Mouse (Mus musculus) bone marrow, adult 2 months (tissue): ENCODE measurements around the gene Tbxas1. TPM values are rescaled to one million over a fixed set of nuclear protein-coding genes. Genes with fewer than 3 reads are reported as not detected.
A peak's percentile ranks its signal among the peaks of the same experiment; 100 is the strongest.

Experiments
- H3K27ac ChIP-seq: fragments of 200-500 bp; 2 replicates; pipeline ENCODE4 v1.5.1; 2012; ENCODE audit warnings: low read depth, mild to moderate bottlenecking, control low read depth, inconsistent platforms, low read length; ENCODE audit not compliant: control insufficient read depth, poor library complexity, insufficient read depth
- H3K4me1 ChIP-seq: fragments of 200-500 bp; 2 replicates; pipeline ENCODE4 v1.6.1; 2011; ENCODE audit warnings: low read length; ENCODE audit not compliant: control insufficient read depth, insufficient read depth
- H3K4me3 ChIP-seq: fragments of 200-500 bp; replicated peaks from 2 replicates; pipeline ENCODE3; 2011; ENCODE audit warnings: mild to moderate bottlenecking, low read depth, low read length, control low read depth; ENCODE audit not compliant: control insufficient read depth
- CTCF ChIP-seq: fragments of 200-500 bp; IDR thresholded peaks from 2 replicates; pipeline ENCODE4 v1.5.1; 2011; ENCODE audit warnings: low read length, control low read depth; ENCODE audit not compliant: control insufficient read depth, insufficient read depth
- POLR2A ChIP-seq: fragments of 200-500 bp; IDR thresholded peaks from 2 replicates; pipeline ENCODE4 v1.6.1; 2011; ENCODE audit warnings: low read depth, mild to moderate bottlenecking, control low read depth, low read length, borderline replicate concordance; ENCODE audit not compliant: control insufficient read depth
- WGBS: fragments of 180-500 bp; shearing (Covaris S2); methylation state at CpG from one replicate; pipeline ENCODE4 v1.1.7; 2018; 5-methylcytosine and 5-hydroxymethylcytosine counted together
- polyA plus RNA-seq: library from polyadenylated mRNA; stranded (reverse); fragments of >200 nt; gene quantifications from 2 replicates; pipeline ENCODE4 v1.2.4, GENCODE M21; 2011; ENCODE audit warnings: low replicate concordance; ENCODE audit not compliant: missing spikeins, insufficient read depth, insufficient read length

The Tbxas1 gene
- polyA plus RNA-seq, 1 experiment: 59.7 TPM

GRCm38 (mm10) chr6:38876071-38876911 is 1.1 kb downstream of the Tbxas1 start, which contains the start of gene Hipk2:
TSS of gene Hipk2 (minus strand) at chr6:38876165.
- Histone ChIP-seq H3K4me3 (peak within 1 kb of the TSS; percentile 83), H3K27ac (peak within 1 kb of the TSS; percentile 97), H3K4me1 (peaks cover 3% of the 10 kb centered on the region)
- TF ChIP-seq POLR2A (peak; percentile 58; the same call in 1 of the 2 replicates), CTCF (no peak)
- WGBS: 4% methylated on average over 106 of the region's 108 CpGs

GRCm38 (mm10) chr6:38877674-38878073 is 2.5 kb downstream of the Tbxas1 start:
- Histone ChIP-seq H3K27ac (no peak overlapping the region), H3K4me3 (no peak overlapping the region), H3K4me1 (peaks cover 3% of the 10 kb centered on the region; the same call in 1 of the 2 replicates)
- WGBS: 91% methylated on average over 2 of the region's 2 CpGs
- TF ChIP-seq POLR2A: no peak
- no peak for TF ChIP-seq CTCF

- Histone ChIP-seq H3K4me1 (peaks cover 3% of the 10 kb centered on the region; the same call in 1 of the 2 replicates), H3K27ac (no peak overlapping the region), H3K4me3 (no peak overlapping the region)
- WGBS: 66% methylated on average over 2 of the region's 2 CpGs
- TF ChIP-seq CTCF: no peak
- TF ChIP-seq POLR2A: no peak
These were observed 6.3 kb downstream of the Tbxas1 start for GRCm38 (mm10) chr6:38881468-38881867.

GRCm38 (mm10) chr6:38881975-38882374 is 6.8 kb downstream of the Tbxas1 start:
- Histone ChIP-seq H3K27ac (no peak overlapping the region), H3K4me1 (peaks cover 3% of the 10 kb centered on the region; the same call in 1 of the 2 replicates), H3K4me3 (no peak overlapping the region)
- 26% methylated on average over 6 of the region's 6 CpGs for whole genome bisulfite sequencing
- TF ChIP-seq POLR2A (no peak), CTCF (no peak)

GRCm38 (mm10) chr6:38882728-38883171 is 7.5 kb downstream of the Tbxas1 start:
- no peak overlapping the region for H3K27ac ChIP-seq
- TF ChIP-seq CTCF (no peak), POLR2A (no peak)
- H3K4me1 ChIP-seq: peaks cover 3% of the 10 kb centered on the region; the same call in 1 of the 2 replicates
- H3K4me3 ChIP-seq: no peak overlapping the region
- 39% methylated on average over 6 of the region's 6 CpGs for WGBS

GRCm38 (mm10) chr6:38884482-38884881 is 9.3 kb downstream of the Tbxas1 start:
- TF ChIP-seq POLR2A: no peak
- no peak for TF ChIP-seq CTCF
- no peak overlapping the region for H3K4me3 ChIP-seq
- no peak overlapping the region for H3K27ac ChIP-seq
- H3K4me1 ChIP-seq: peaks cover 3% of the 10 kb centered on the region; the same call in 1 of the 2 replicates
- 80% methylated on average over 3 of the region's 3 CpGs for WGBS

- 73% methylated on average over 1 of the region's 1 CpGs for WGBS
- peaks cover 3% of the 10 kb centered on the region; the same call in 1 of the 2 replicates for H3K4me1 ChIP-seq
- TF ChIP-seq CTCF (no peak), POLR2A (no peak)
- no peak overlapping the region for H3K4me3 ChIP-seq
- H3K27ac ChIP-seq: no peak overlapping the region
These were observed 9.9 kb downstream of the Tbxas1 start for GRCm38 (mm10) chr6:38885132-38885531.

- peaks cover 4% of the 10 kb centered on the region; the same call in 1 of the 2 replicates for H3K4me1 ChIP-seq
- H3K27ac ChIP-seq: no peak overlapping the region
- WGBS: 86% methylated on average over 4 of the region's 4 CpGs
- H3K4me3 ChIP-seq: no peak overlapping the region
- no peak for TF ChIP-seq CTCF
- no peak for TF ChIP-seq POLR2A
These were observed 12.2 kb downstream of the Tbxas1 start for GRCm38 (mm10) chr6:38887436-38887835.
